Mouse (Mus musculus) layer of hippocampus, adult 2 months (tissue): ENCODE results near the gene Ube4b. TPM values are rescaled to one million over a fixed set of nuclear protein-coding genes. Genes with fewer than 3 reads are reported as not detected.

Source experiments
- DNase-seq, 2 experiments: peaks; one replicate each; pipeline ENCODE4 v3.0.0; 2022; ENCODE audit warnings: low spot score in 2 of 2
- H3K27ac ChIP-seq: fragments of 200-600 bp; 2 replicates; pipeline ENCODE4 v1.8.1; 2022
- H3K4me3 ChIP-seq: fragments of 200-600 bp; 2 replicates; pipeline ENCODE4 v1.8.1; 2022; ENCODE audit warnings: mild to moderate bottlenecking
- CTCF ChIP-seq: fragments of 200-600 bp; conservative IDR thresholded peaks from 2 replicates; pipeline ENCODE4 v1.8.1; 2022; ENCODE audit warnings: antibody characterized with exemption, mild to moderate bottlenecking, moderate library complexity
- total RNA-seq, 2 experiments: library from RNA; stranded (reverse); gene quantifications; 2 replicates each; pipeline ENCODE4 v1.2.3; 2021

The Ube4b gene
- total RNA-seq, 2 experiments from 2014 or later: 105 to 107 TPM

GRCm38 (mm10) chr4:149337353-149337752 lies 89.2 kb downstream of the Ube4b start:
- TF ChIP-seq CTCF: no peak
- Histone ChIP-seq H3K27ac (peak overlapping the region; percentile 73), H3K4me3 (no peak overlapping the region)
- no peak for DNase-seq

- Histone ChIP-seq H3K27ac (peak overlapping the region; percentile 73; the same call in 1 of the 2 replicates), H3K4me3 (no peak overlapping the region)
- no peak for TF ChIP-seq CTCF
- no peak for DNase-seq
Measured at GRCm38 (mm10) chr4:149336302-149336701, 90.2 kb downstream of the Ube4b start.

GRCm38 (mm10) chr4:149334881-149335280 lies 91.7 kb downstream of the Ube4b start:
- no peak for TF ChIP-seq CTCF
- no peak for DNase-seq
- no peak overlapping the region for H3K4me3 ChIP-seq
- H3K27ac ChIP-seq: peak overlapping the region; percentile 32; the same call in 1 of the 2 replicates

GRCm38 (mm10) chr4:149332726-149333125 lies 93.8 kb downstream of the Ube4b start:
- TF ChIP-seq CTCF: no peak
- no peak overlapping the region for H3K4me3 ChIP-seq
- no peak for DNase-seq
- peak overlapping the region; percentile 20; the same call in 1 of the 2 replicates for H3K27ac ChIP-seq

GRCm38 (mm10) chr4:149330495-149330894 lies 96.1 kb downstream of the Ube4b start:
- Histone ChIP-seq H3K27ac (no peak overlapping the region), H3K4me3 (no peak overlapping the region)
- no peak for DNase-seq
- peak; percentile 57 for TF ChIP-seq CTCF

- Histone ChIP-seq H3K27ac (no peak overlapping the region), H3K4me3 (no peak overlapping the region)
- no peak for TF ChIP-seq CTCF
- DNase-seq: no peak
Measured at GRCm38 (mm10) chr4:149328735-149329134, 97.8 kb downstream of the Ube4b start.

GRCm38 (mm10) chr4:149327281-149327680 lies 99.3 kb downstream of the Ube4b start:
- no peak for DNase-seq
- H3K27ac ChIP-seq: no peak overlapping the region
- no peak for TF ChIP-seq CTCF
- no peak overlapping the region for H3K4me3 ChIP-seq

GRCm38 (mm10) chr4:149325411-149326162 lies 101.0 kb downstream of the Ube4b start:
- peak; percentile 41 for TF ChIP-seq CTCF
- no peak for DNase-seq
- Histone ChIP-seq H3K27ac (0 out of 2 replicates have a peak overlapping the region, but pooled peaks have one; percentile 1), H3K4me3 (no peak overlapping the region)

GRCm38 (mm10) chr4:149323730-149324129 lies 102.8 kb downstream of the Ube4b start:
- Histone ChIP-seq H3K4me3 (no peak overlapping the region), H3K27ac (no peak overlapping the region)
- no peak for TF ChIP-seq CTCF
- no peak for DNase-seq

- no peak overlapping the region for H3K27ac ChIP-seq
- no peak for TF ChIP-seq CTCF
- H3K4me3 ChIP-seq: no peak overlapping the region
- DNase-seq: no peak
Measured at GRCm38 (mm10) chr4:149322718-149323117, 103.8 kb downstream of the Ube4b start.

- TF ChIP-seq CTCF: no peak
- no peak for DNase-seq
- Histone ChIP-seq H3K4me3 (no peak overlapping the region), H3K27ac (no peak overlapping the region)
Measured at GRCm38 (mm10) chr4:149322286-149322685, 104.3 kb downstream of the Ube4b start.

GRCm38 (mm10) chr4:149319088-149319487 lies 107.5 kb downstream of the Ube4b start:
- H3K27ac ChIP-seq: peak overlapping the region; percentile 21; the same call in 1 of the 2 replicates
- H3K4me3 ChIP-seq: no peak overlapping the region
- peak in 1 of 2 experiments; percentile 32 for DNase-seq
- TF ChIP-seq CTCF: no peak

- no peak overlapping the region for H3K4me3 ChIP-seq
- TF ChIP-seq CTCF: no peak
- peak overlapping the region; percentile 69; the same call in 1 of the 2 replicates for H3K27ac ChIP-seq
- peak; percentile 57 to 63 for DNase-seq
Measured at GRCm38 (mm10) chr4:149317387-149317786, 109.2 kb downstream of the Ube4b start.

GRCm38 (mm10) chr4:149314275-149314837 lies 112.2 kb downstream of the Ube4b start:
- TF ChIP-seq CTCF: no peak
- DNase-seq: no peak
- Histone ChIP-seq H3K4me3 (no peak overlapping the region), H3K27ac (no peak overlapping the region)
